Mouse (Mus musculus): ENCODE measurements around the gene Srm. TPM values are rescaled to one million over a fixed set of nuclear protein-coding genes. Genes with fewer than 3 reads are reported as not detected.

The Srm gene
- polyA plus RNA-seq (2014; fragmentation: Nextera tagmentation; extraction: Ambion mirVana), result 273 and 291 TPM in 2 replicates

GRCm38 (mm10) chr4:148591171-148591630 lies at the start of gene Srm:
Gene Srm (plus strand): TSS chr4:148591503.
- WGBS, result 0% methylated on average over 10 of the region's 50 CpGs

GRCm38 (mm10) chr4:148549106-148549505 lies 42.2 kb upstream of the Srm start:
- Histone ChIP-seq H3K27me3 (replicated peaks; ENCODE audit: control insufficient read depth, insufficient read depth, low read length) (no peaks in the 10 kb centered on the region), H3K27ac (replicated peaks; ENCODE audit: low read depth, low read length) (no peak overlapping the region), H3K4me3 (ENCODE audit: low read depth, low read length) (no peak overlapping the region), H3K4me1 (ENCODE audit: control insufficient read depth, insufficient read depth, low read length) (no peaks in the 10 kb centered on the region), H3K9me3 (ENCODE audit: control insufficient read depth, low read length) (no peaks in the 10 kb centered on the region), H3K9ac (ENCODE audit: low read depth, low read length) (no peak overlapping the region), H3K36me3 (ENCODE audit: control insufficient read depth, insufficient read depth, low read length) (peaks cover 92% of the 10 kb centered on the region), H3K4me2 (ENCODE audit: low read depth, low read length) (no peak overlapping the region)
- 97% methylated on average over 4 of the region's 4 CpGs for WGBS
- DNase-seq (ENCODE audit: low spot score) (no peak), ATAC-seq (ENCODE audit: low read depth) (no peak)

More at GRCm38 (mm10) chr4:148591171-148591630, at the start of gene Srm:
- peaks cover 6% of the 10 kb centered on the region for H3K4me1 ChIP-seq (ENCODE audit: control insufficient read depth, insufficient read depth, low read length)
- H3K27ac ChIP-seq (replicated peaks; ENCODE audit: low read depth, low read length), result peak within 1 kb of the TSS; percentile 66
- peak within 1 kb of the TSS; percentile 66 for H3K4me2 ChIP-seq (ENCODE audit: low read depth, low read length)
- no peaks in the 10 kb centered on the region for H3K9me3 ChIP-seq (ENCODE audit: control insufficient read depth, low read length)
- H3K27me3 ChIP-seq (replicated peaks; ENCODE audit: control insufficient read depth, insufficient read depth, low read length), result no peaks in the 10 kb centered on the region
- peaks cover 35% of the 10 kb centered on the region for H3K36me3 ChIP-seq (ENCODE audit: control insufficient read depth, insufficient read depth, low read length)
- ATAC-seq (ENCODE audit: low read depth) (peak; percentile 100), DNase-seq (ENCODE audit: low spot score) (peak; percentile 99)
- peak within 1 kb of the TSS; percentile 95 for H3K4me3 ChIP-seq (ENCODE audit: low read depth, low read length)
- H3K9ac ChIP-seq (ENCODE audit: low read depth, low read length), result peak within 1 kb of the TSS; percentile 82

DNA sequence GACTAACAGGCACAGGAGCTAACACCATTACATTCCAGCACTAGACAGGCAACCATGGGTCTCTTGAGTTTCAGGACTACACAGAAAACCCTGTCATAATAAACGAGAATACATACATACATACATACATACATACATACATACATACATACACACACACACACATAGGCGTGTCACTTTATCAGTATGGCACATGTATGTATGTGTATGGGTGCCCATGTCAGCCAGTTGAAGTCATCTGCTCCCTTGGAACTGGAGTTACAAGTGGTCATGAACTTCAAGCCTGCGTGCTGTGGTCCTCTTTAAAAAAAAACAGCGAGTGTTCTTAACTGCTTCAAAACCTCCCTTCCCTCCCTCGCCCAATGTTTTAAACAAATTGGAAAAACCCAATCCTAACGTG lies 33.5 kb upstream of the Srm start:
- Histone ChIP-seq H3K36me3 (ENCODE audit: control insufficient read depth, insufficient read depth, low read length) (peaks cover 69% of the 10 kb centered on the region), H3K4me3 (ENCODE audit: low read depth, low read length) (peak overlapping the region; percentile 91), H3K4me2 (ENCODE audit: low read depth, low read length) (peak overlapping the region; percentile 77), H3K27me3 (replicated peaks; ENCODE audit: control insufficient read depth, insufficient read depth, low read length) (no peaks in the 10 kb centered on the region), H3K9me3 (ENCODE audit: control insufficient read depth, low read length) (no peaks in the 10 kb centered on the region), H3K4me1 (ENCODE audit: control insufficient read depth, insufficient read depth, low read length) (no peaks in the 10 kb centered on the region), H3K27ac (replicated peaks; ENCODE audit: low read depth, low read length) (peak overlapping the region; percentile 96), H3K9ac (ENCODE audit: low read depth, low read length) (peak overlapping the region; percentile 97)
- 28% methylated on average over 6 of the region's 6 CpGs for WGBS
- DNase-seq (ENCODE audit: low spot score), result no peak
- ATAC-seq (ENCODE audit: low read depth), result peak; percentile 7; the same call in 1 of the 2 replicates

GRCm38 (mm10) chr4:148558297-148559000 lies 32.9 kb upstream of the Srm start, which contains the start of gene Exosc10:
Gene Exosc10 (plus strand): TSS chr4:148558429.
- Histone ChIP-seq H3K4me2 (ENCODE audit: low read depth, low read length) (peak within 1 kb of the TSS; percentile 77), H3K4me3 (ENCODE audit: low read depth, low read length) (peak within 1 kb of the TSS; percentile 91), H3K4me1 (ENCODE audit: control insufficient read depth, insufficient read depth, low read length) (no peaks in the 10 kb centered on the region), H3K27ac (replicated peaks; ENCODE audit: low read depth, low read length) (peak within 1 kb of the TSS; percentile 96), H3K36me3 (ENCODE audit: control insufficient read depth, insufficient read depth, low read length) (peaks cover 69% of the 10 kb centered on the region), H3K9ac (ENCODE audit: low read depth, low read length) (peak within 1 kb of the TSS; percentile 97), H3K9me3 (ENCODE audit: control insufficient read depth, low read length) (no peaks in the 10 kb centered on the region), H3K27me3 (replicated peaks; ENCODE audit: control insufficient read depth, insufficient read depth, low read length) (no peaks in the 10 kb centered on the region)
- peak; percentile 94 for ATAC-seq (ENCODE audit: low read depth)
- WGBS, result under 1% methylated on average over 44 of the region's 63 CpGs
- peak; percentile 93 for DNase-seq (ENCODE audit: low spot score)

DNA sequence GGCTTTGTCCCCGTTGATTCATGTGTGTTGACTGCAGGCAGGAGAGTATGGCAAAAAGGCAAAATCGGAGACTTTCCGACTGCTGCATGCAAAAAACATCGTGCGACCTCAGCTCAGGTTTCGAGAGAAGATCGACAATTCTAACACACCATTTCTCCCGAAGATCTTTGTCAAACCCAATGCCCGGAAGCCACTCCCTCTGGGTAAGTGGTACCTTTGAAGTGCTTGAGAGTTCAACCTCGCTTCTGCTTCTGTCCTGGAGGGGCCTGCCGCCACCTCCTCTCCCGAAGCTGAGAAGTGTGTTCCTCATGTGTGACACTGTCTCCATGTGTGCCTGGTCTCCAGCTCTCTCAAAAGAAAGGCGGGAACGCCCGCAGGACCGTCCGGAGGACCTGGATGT lies 28.6 kb upstream of the Srm start:
- Histone ChIP-seq H3K27ac (replicated peaks; ENCODE audit: low read depth, low read length) (no peak overlapping the region), H3K9ac (ENCODE audit: low read depth, low read length) (no peak overlapping the region), H3K4me1 (ENCODE audit: control insufficient read depth, insufficient read depth, low read length) (no peaks in the 10 kb centered on the region), H3K9me3 (ENCODE audit: control insufficient read depth, low read length) (no peaks in the 10 kb centered on the region), H3K36me3 (ENCODE audit: control insufficient read depth, insufficient read depth, low read length) (peaks cover 77% of the 10 kb centered on the region), H3K4me2 (ENCODE audit: low read depth, low read length) (no peak overlapping the region), H3K27me3 (replicated peaks; ENCODE audit: control insufficient read depth, insufficient read depth, low read length) (no peaks in the 10 kb centered on the region), H3K4me3 (ENCODE audit: low read depth, low read length) (no peak overlapping the region)
- ATAC-seq (ENCODE audit: low read depth) (no peak), DNase-seq (ENCODE audit: low spot score) (no peak)
- WGBS, result 91% methylated on average over 17 of the region's 17 CpGs

- Histone ChIP-seq H3K4me3 (ENCODE audit: low read depth, low read length) (no peak overlapping the region), H3K4me2 (ENCODE audit: low read depth, low read length) (no peak overlapping the region), H3K4me1 (ENCODE audit: control insufficient read depth, insufficient read depth, low read length) (no peaks in the 10 kb centered on the region), H3K36me3 (ENCODE audit: control insufficient read depth, insufficient read depth, low read length) (peaks cover 86% of the 10 kb centered on the region), H3K27ac (replicated peaks; ENCODE audit: low read depth, low read length) (no peak overlapping the region), H3K27me3 (replicated peaks; ENCODE audit: control insufficient read depth, insufficient read depth, low read length) (no peaks in the 10 kb centered on the region), H3K9ac (ENCODE audit: low read depth, low read length) (no peak overlapping the region), H3K9me3 (ENCODE audit: control insufficient read depth, low read length) (no peaks in the 10 kb centered on the region)
- ATAC-seq (ENCODE audit: low read depth), result no peak; the same call in 1 of the 2 replicates
- DNase-seq (ENCODE audit: low spot score), result no peak
- WGBS, result 91% methylated on average over 10 of the region's 12 CpGs
Measured at GRCm38 (mm10) chr4:148563595-148563994, 27.7 kb upstream of the Srm start.

GRCm38 (mm10) chr4:148570138-148570537 lies 21.2 kb upstream of the Srm start:
- 89% methylated on average over 10 of the region's 10 CpGs for WGBS
- H3K9me3 ChIP-seq (ENCODE audit: control insufficient read depth, low read length), result no peaks in the 10 kb centered on the region
- no peak overlapping the region for H3K27ac ChIP-seq (replicated peaks; ENCODE audit: low read depth, low read length)
- H3K4me2 ChIP-seq (ENCODE audit: low read depth, low read length), result no peak overlapping the region
- no peak for DNase-seq (ENCODE audit: low spot score)
- H3K27me3 ChIP-seq (replicated peaks; ENCODE audit: control insufficient read depth, insufficient read depth, low read length), result no peaks in the 10 kb centered on the region
- H3K36me3 ChIP-seq (ENCODE audit: control insufficient read depth, insufficient read depth, low read length), result peaks cover 97% of the 10 kb centered on the region
- no peak overlapping the region for H3K9ac ChIP-seq (ENCODE audit: low read depth, low read length)
- no peak for ATAC-seq (ENCODE audit: low read depth)
- no peak overlapping the region for H3K4me3 ChIP-seq (ENCODE audit: low read depth, low read length)
- no peaks in the 10 kb centered on the region for H3K4me1 ChIP-seq (ENCODE audit: control insufficient read depth, insufficient read depth, low read length)

GRCm38 (mm10) chr4:148570693-148571295 lies 20.5 kb upstream of the Srm start:
- Histone ChIP-seq H3K27me3 (replicated peaks; ENCODE audit: control insufficient read depth, insufficient read depth, low read length) (no peaks in the 10 kb centered on the region), H3K4me2 (ENCODE audit: low read depth, low read length) (no peak overlapping the region), H3K9ac (ENCODE audit: low read depth, low read length) (no peak overlapping the region; the same call in 1 of the 2 replicates), H3K4me3 (ENCODE audit: low read depth, low read length) (no peak overlapping the region), H3K9me3 (ENCODE audit: control insufficient read depth, low read length) (no peaks in the 10 kb centered on the region), H3K36me3 (ENCODE audit: control insufficient read depth, insufficient read depth, low read length) (peaks cover 97% of the 10 kb centered on the region), H3K27ac (replicated peaks; ENCODE audit: low read depth, low read length) (no peak overlapping the region), H3K4me1 (ENCODE audit: control insufficient read depth, insufficient read depth, low read length) (no peaks in the 10 kb centered on the region)
- ATAC-seq (ENCODE audit: low read depth) (no peak), DNase-seq (ENCODE audit: low spot score) (no peak)
- 94% methylated on average over 9 of the region's 9 CpGs for WGBS
